Mouse (Mus musculus) limb, embryonic 14.5 days (tissue): ENCODE data around the gene Ctrc. TPM values are rescaled to one million over a fixed set of nuclear protein-coding genes. Genes with fewer than 3 reads are reported as not detected.

Experiments
- ATAC-seq: fragments of 200-750 bp; cut with Nextera tagmentation; 2 replicates; pipeline ENCODE4 v1.8.0; 2017; ENCODE audit warnings: low read depth, moderate number of reproducible peaks, moderate TSS enrichment; ENCODE audit not compliant: low FRiP score
- DNase-seq: peaks from one replicate; pipeline ENCODE4 v3.0.0-alpha.2; 2015; ENCODE audit warnings: low spot score
- H3K27ac ChIP-seq: fragments of 300-500 bp; sonication (generic); replicated peaks from 2 replicates; pipeline ENCODE4 v1.5.1; 2014; ENCODE audit warnings: low read depth, mild to moderate bottlenecking, low read length, moderate library complexity, mixed read lengths
- H3K27me3 ChIP-seq: fragments of 300-500 bp; sonication (generic); 2 replicates; pipeline ENCODE4 v1.6.1; 2014; ENCODE audit warnings: low read length, mixed read lengths; ENCODE audit not compliant: control insufficient read depth, insufficient read depth
- H3K36me3 ChIP-seq: fragments of 300-500 bp; sonication (generic); 2 replicates; pipeline ENCODE4 v1.6.1; 2014; ENCODE audit warnings: mild to moderate bottlenecking, low read length, moderate library complexity, mixed read lengths; ENCODE audit not compliant: control insufficient read depth, insufficient read depth
- H3K4me1 ChIP-seq: fragments of 300-500 bp; sonication (generic); 2 replicates; pipeline ENCODE4 v1.6.1; 2014; ENCODE audit warnings: antibody characterized with exemption, low read length, mixed read lengths; ENCODE audit not compliant: control insufficient read depth, insufficient read depth
- H3K4me2 ChIP-seq: fragments of 300-500 bp; sonication (generic); replicated peaks from 2 replicates; pipeline ENCODE4 v1.6.1; 2014; ENCODE audit warnings: low read depth, mild to moderate bottlenecking, low read length, moderate library complexity; ENCODE audit not compliant: severe bottlenecking
- H3K4me3 ChIP-seq: fragments of 300-500 bp; sonication (generic); replicated peaks from 2 replicates; pipeline ENCODE4 v1.5.1; 2014; ENCODE audit warnings: low read length
- H3K9ac ChIP-seq: fragments of 300-500 bp; sonication (generic); 2 replicates; pipeline ENCODE4 v1.6.1; 2014; ENCODE audit warnings: mild to moderate bottlenecking, low read depth, low read length, moderate library complexity; ENCODE audit not compliant: severe bottlenecking
- H3K9me3 ChIP-seq: fragments of 300-500 bp; sonication (generic); 2 replicates; pipeline ENCODE4 v1.6.1; 2016; ENCODE audit warnings: low read length; ENCODE audit not compliant: control insufficient read depth
- POLR2A ChIP-seq: fragments of 200-500 bp; IDR thresholded peaks from 2 replicates; pipeline ENCODE4 v1.8.0; 2012; ENCODE audit warnings: inconsistent platforms, mild to moderate bottlenecking, moderate library complexity, borderline replicate concordance; ENCODE audit not compliant: insufficient read depth, insufficient read length; ENCODE audit errors: extremely low read depth
- WGBS: fragments of 180-500 bp; shearing (Covaris S2); extraction: QIAGEN DNeasy Blood & Tissue Kit; methylation state at CpG from one replicate; pipeline ENCODE4 v1.1.7; 2014; 5-methylcytosine and 5-hydroxymethylcytosine counted together
- polyA plus RNA-seq, 2 experiments: library from polyadenylated mRNA; depleted of rRNA in 1 of 2; stranded (reverse) in 1 of 2; unstranded in 1 of 2; fragments of >200 nt; fragmentation: Nextera tagmentation in 1 of 2; extraction: Ambion mirVana in 1 of 2; gene quantifications; 2 replicates each; pipeline versions ENCODE4 v1.2.1 to v1.2.3; 2012 to 2014

Ctrc gene
- polyA plus RNA-seq, 2 experiments, result not detected

DNA sequence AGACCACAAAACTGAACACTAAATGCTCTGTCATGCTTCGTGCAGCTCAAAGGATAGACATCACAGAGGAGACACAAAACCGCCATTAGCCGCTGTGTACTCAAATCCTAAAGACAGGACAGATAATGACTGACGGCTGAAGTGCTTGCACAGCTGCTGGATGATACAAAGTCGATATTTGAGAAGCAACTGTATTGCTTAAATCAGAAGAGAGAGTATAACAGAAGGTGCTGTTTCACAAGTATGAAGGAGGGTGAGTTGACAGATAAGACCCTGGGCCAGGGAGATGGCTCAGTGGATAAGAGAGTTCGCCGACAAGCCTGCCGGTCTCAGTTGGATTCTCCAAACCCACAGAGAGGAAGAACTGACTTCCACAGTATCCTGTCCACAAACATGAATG is 74.3 kb downstream of the Ctrc start:
- Histone ChIP-seq H3K27ac (no peak overlapping the region), H3K9ac (no peak overlapping the region), H3K9me3 (no peaks in the 10 kb centered on the region), H3K27me3 (no peaks in the 10 kb centered on the region), H3K4me2 (no peak overlapping the region), H3K4me1 (peaks cover 12% of the 10 kb centered on the region), H3K36me3 (peaks cover 95% of the 10 kb centered on the region), H3K4me3 (no peak overlapping the region)
- WGBS, result 87% methylated on average over 8 of the region's 8 CpGs
- no peak for DNase-seq
- TF ChIP-seq POLR2A, result no peak
- no peak for ATAC-seq

DNA sequence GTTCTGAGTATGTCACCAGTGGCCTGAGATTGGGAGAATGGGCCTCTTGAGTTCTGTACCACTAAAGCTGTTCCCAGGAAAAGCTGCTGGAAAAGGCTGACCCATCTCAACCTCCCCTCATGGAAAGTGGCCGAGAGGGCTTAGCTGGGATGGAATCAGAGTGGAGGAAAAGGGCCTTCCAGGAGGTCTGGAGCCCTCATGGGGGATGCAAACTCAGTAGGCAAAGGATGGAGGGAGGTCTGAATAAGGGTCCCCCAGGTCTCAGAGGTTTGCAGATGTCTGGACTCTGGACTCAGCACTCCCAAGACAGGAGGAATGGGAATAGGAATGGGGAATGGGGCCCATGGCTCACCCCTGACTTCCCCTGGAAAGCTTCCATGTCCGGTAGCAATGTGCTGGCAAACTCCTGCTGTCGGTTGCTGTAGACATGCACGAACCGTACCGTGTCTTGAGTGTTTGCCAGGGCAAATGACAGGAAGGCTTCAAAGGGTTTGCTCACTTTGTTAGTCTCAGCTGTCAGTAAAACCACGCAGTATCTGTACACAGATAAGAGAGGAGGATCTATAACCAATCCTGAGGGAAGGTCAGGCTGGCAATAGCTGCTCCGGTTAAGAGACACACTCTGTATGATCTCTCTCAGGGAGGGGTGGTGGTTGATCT is 76.5 kb downstream of the Ctrc start:
- 90% methylated on average over 8 of the region's 8 CpGs for WGBS
- Histone ChIP-seq H3K4me3 (no peak overlapping the region), H3K9ac (no peak overlapping the region), H3K4me1 (peaks cover 21% of the 10 kb centered on the region), H3K27ac (no peak overlapping the region), H3K27me3 (no peaks in the 10 kb centered on the region), H3K36me3 (peaks cover 86% of the 10 kb centered on the region), H3K9me3 (no peaks in the 10 kb centered on the region), H3K4me2 (no peak overlapping the region)
- no peak for TF ChIP-seq POLR2A
- DNase-seq (no peak), ATAC-seq (no peak)

DNA sequence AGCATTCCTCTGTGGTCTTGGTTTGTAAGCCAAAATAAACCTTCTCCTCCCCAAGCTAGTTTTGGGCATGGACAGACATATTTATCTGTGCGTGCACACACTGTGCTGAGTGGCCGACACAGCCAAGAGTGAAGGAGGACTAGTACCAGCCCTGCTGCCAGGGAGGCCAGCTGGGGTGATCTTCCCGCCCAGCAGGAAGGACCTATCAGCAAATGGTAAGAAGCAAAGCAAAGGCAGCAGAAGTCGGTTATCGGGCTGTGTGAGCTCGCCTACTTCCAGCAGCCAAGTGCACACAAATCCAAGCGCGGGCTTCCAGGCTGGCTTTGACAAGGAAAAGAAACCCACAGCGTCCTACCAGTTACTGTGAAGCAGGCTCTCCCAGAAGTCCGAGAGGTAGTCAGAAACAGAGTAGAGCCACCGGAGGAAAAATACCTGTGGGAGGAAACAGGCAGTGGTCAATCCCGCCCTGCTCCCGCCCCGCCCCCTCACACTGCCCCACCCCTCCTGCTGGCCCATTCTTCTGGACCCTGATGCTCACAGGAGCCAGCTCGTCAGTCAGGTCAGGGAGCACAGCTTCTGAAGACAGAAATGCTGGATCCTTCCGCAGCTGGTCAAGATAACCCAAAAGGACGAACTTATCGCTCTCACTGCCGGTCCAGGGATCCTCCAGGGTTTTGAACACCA is 78.7 kb downstream of the Ctrc start:
- Histone ChIP-seq H3K9me3 (no peaks in the 10 kb centered on the region), H3K27me3 (no peaks in the 10 kb centered on the region), H3K4me1 (peaks cover 21% of the 10 kb centered on the region), H3K9ac (no peak overlapping the region), H3K4me2 (peak overlapping the region; percentile 26; the same call in 1 of the 2 replicates), H3K27ac (peak overlapping the region; percentile 80), H3K36me3 (peaks cover 87% of the 10 kb centered on the region), H3K4me3 (no peak overlapping the region)
- TF ChIP-seq POLR2A, result no peak
- 70% methylated on average over 19 of the region's 19 CpGs for WGBS
- DNase-seq (peak; percentile 43), ATAC-seq (peak; percentile 32)

- ATAC-seq, result peak; percentile 71
- WGBS, result 35% methylated on average over 19 of the region's 19 CpGs
- Histone ChIP-seq H3K36me3 (peaks cover 87% of the 10 kb centered on the region), H3K9ac (no peak overlapping the region), H3K27me3 (no peaks in the 10 kb centered on the region), H3K9me3 (no peaks in the 10 kb centered on the region), H3K4me2 (peak overlapping the region; percentile 26; the same call in 1 of the 2 replicates), H3K4me3 (peak overlapping the region; percentile 5; the same call in 1 of the 2 replicates), H3K27ac (peak overlapping the region; percentile 80), H3K4me1 (peaks cover 21% of the 10 kb centered on the region)
- TF ChIP-seq POLR2A, result no peak
- peak; percentile 69 for DNase-seq
Observed at GRCm38 (mm10) chr4:141766668-141767352, 79.3 kb downstream of the Ctrc start.

GRCm38 (mm10) chr4:141766316-141766667 is 79.9 kb downstream of the Ctrc start:
- Histone ChIP-seq H3K4me1 (peaks cover 21% of the 10 kb centered on the region), H3K36me3 (peaks cover 85% of the 10 kb centered on the region), H3K9ac (no peak overlapping the region), H3K4me3 (no peak overlapping the region), H3K9me3 (no peaks in the 10 kb centered on the region), H3K4me2 (no peak overlapping the region), H3K27ac (peak overlapping the region; percentile 80), H3K27me3 (no peaks in the 10 kb centered on the region)
- TF ChIP-seq POLR2A, result no peak
- DNase-seq (no peak), ATAC-seq (peak; percentile 44; the same call in 1 of the 2 replicates)
- 73% methylated on average over 8 of the region's 8 CpGs for WGBS
